Mouse (Mus musculus) MEL (cell line): Measurements from ENCODE around the gene Tmcc3. TPM values are rescaled to one million over a fixed set of nuclear protein-coding genes. Genes with fewer than 3 reads are reported as not detected.

Experiments
- DNase-seq: peaks from one replicate; pipeline ENCODE4 v3.0.0; 2011; ENCODE audit warnings: low read depth, low spot score
- H3K27ac ChIP-seq: 2 replicates; pipeline ENCODE4 v1.5.1; 2012; ENCODE audit warnings: low read depth, mild to moderate bottlenecking, control low read depth, low read length, moderate library complexity; ENCODE audit not compliant: control insufficient read depth
- H3K27me3 ChIP-seq, 2 experiments: fragments of 150-350 bp in 1 of 2; sonication (generic) in 1 of 2; 2 replicates each; pipeline ENCODE4 v1.6.1; 2012; ENCODE audit warnings: low read length in 2 of 2, mild to moderate bottlenecking in 2 of 2, improper control_type of control experiment in 1 of 2, moderate library complexity in 1 of 2; ENCODE audit not compliant: insufficient read depth in 2 of 2, control insufficient read depth in 1 of 2
- H3K36me3 ChIP-seq, 2 experiments: 2 replicates each; pipeline ENCODE4 v1.6.1; 2012 to 2014; ENCODE audit warnings: low read length in 2 of 2, improper control_type of control experiment in 1 of 2, inconsistent platforms in 1 of 2, mild to moderate bottlenecking in 1 of 2; ENCODE audit not compliant: insufficient read depth in 2 of 2, control insufficient read depth in 1 of 2
- H3K4me1 ChIP-seq, 2 experiments: fragments of 150-350 bp in 1 of 2; sonication (generic) in 1 of 2; 2 replicates each; pipeline ENCODE4 v1.6.1; 2012; ENCODE audit warnings: low read length in 2 of 2, improper control_type of control experiment in 1 of 2, mild to moderate bottlenecking in 1 of 2; ENCODE audit not compliant: insufficient read depth in 2 of 2, control insufficient read depth in 1 of 2
- H3K4me3 ChIP-seq, 2 experiments: fragments of 150-350 bp in 1 of 2; sonication (generic) in 1 of 2; 2 replicates each; pipeline ENCODE4 v1.5.1; 2012; ENCODE audit warnings: low read depth in 2 of 2, low read length in 2 of 2, mild to moderate bottlenecking in 2 of 2, moderate library complexity in 2 of 2, control low read depth in 1 of 2, improper control_type of control experiment in 1 of 2; ENCODE audit not compliant: control insufficient read depth in 1 of 2, insufficient read depth in 1 of 2
- H3K79me2 ChIP-seq: 2 replicates; pipeline ENCODE4 v1.6.1; 2012; ENCODE audit warnings: mild to moderate bottlenecking, low read length, moderate library complexity; ENCODE audit not compliant: control insufficient read depth, poor library complexity, insufficient read depth
- H3K9ac ChIP-seq: 2 replicates; pipeline ENCODE4 v1.6.1; 2012; ENCODE audit warnings: low read depth, mild to moderate bottlenecking, control low read depth, low read length, moderate library complexity; ENCODE audit not compliant: control insufficient read depth, poor library complexity, severe bottlenecking
- H3K9me3 ChIP-seq: fragments of 150-350 bp; sonication (generic); replicated peaks from 2 replicates; pipeline ENCODE4 v1.6.1; 2012; ENCODE audit warnings: mild to moderate bottlenecking, low read length, improper control_type of control experiment, moderate library complexity; ENCODE audit not compliant: insufficient read depth
- BHLHE40 ChIP-seq: IDR thresholded peaks from 2 replicates; pipeline ENCODE4 v1.6.1; 2012; ENCODE audit warnings: low read depth, mild to moderate bottlenecking, inconsistent platforms, low read length, improper control_type of control experiment, borderline replicate concordance
- CHD1 ChIP-seq: IDR thresholded peaks from 2 replicates; pipeline ENCODE4 v1.6.1; 2012; ENCODE audit warnings: low read depth, mild to moderate bottlenecking, inconsistent platforms, low read length, improper control_type of control experiment
- CHD2 ChIP-seq: IDR thresholded peaks from 2 replicates; pipeline ENCODE4 v1.6.1; 2011; ENCODE audit warnings: low read length, improper control_type of control experiment
- HCFC1 ChIP-seq: IDR thresholded peaks from 2 replicates; pipeline ENCODE4 v1.6.1; 2012; ENCODE audit warnings: low read depth, mild to moderate bottlenecking, inconsistent platforms, low read length, improper control_type of control experiment, moderate library complexity
- MAX ChIP-seq: IDR thresholded peaks from 2 replicates; pipeline ENCODE4 v1.6.1; 2011; ENCODE audit warnings: low read length, improper control_type of control experiment
- MAZ ChIP-seq: IDR thresholded peaks from 2 replicates; pipeline ENCODE4 v1.6.1; 2012; ENCODE audit warnings: low read depth, mild to moderate bottlenecking, inconsistent platforms, low read length, improper control_type of control experiment
- MEF2A ChIP-seq: IDR thresholded peaks from 2 replicates; pipeline ENCODE4 v1.6.1; 2014; ENCODE audit warnings: low read depth, mild to moderate bottlenecking, inconsistent platforms, low read length, improper control_type of control experiment; ENCODE audit not compliant: poor library complexity, insufficient replicate concordance, severe bottlenecking; ENCODE audit errors: extremely low read depth
- NELFE ChIP-seq: IDR thresholded peaks from 2 replicates; pipeline ENCODE4 v1.6.1; 2011; ENCODE audit warnings: low read depth, low read length, improper control_type of control experiment
- POLR2A ChIP-seq, 2 experiments: IDR thresholded peaks; 2 replicates each; pipeline ENCODE4 v1.6.1; 2011 to 2012; ENCODE audit warnings: low read length in 2 of 2, mild to moderate bottlenecking in 2 of 2, control low read depth in 1 of 2, improper control_type of control experiment in 1 of 2, low read depth in 1 of 2, moderate library complexity in 1 of 2; ENCODE audit not compliant: control insufficient read depth in 1 of 2, insufficient read depth in 1 of 2, poor library complexity in 1 of 2
- polyA plus RNA-seq, 2 experiments: library from polyadenylated mRNA; stranded (reverse) in 1 of 2; unstranded in 1 of 2; fragments of >175 nt in 1 of 2; fragments of >200 nt in 1 of 2; gene quantifications; 2 replicates each; pipeline versions ENCODE4 v1.2.1 to v1.2.4; 2012; ENCODE audit warnings: low replicate concordance in 2 of 2, low read depth in 1 of 2; ENCODE audit not compliant: insufficient read length in 2 of 2, insufficient read depth in 1 of 2, missing spikeins in 1 of 2
- total RNA-seq: library from RNA; depleted of rRNA; stranded (reverse); fragments of 300-350 nt; gene quantifications from 2 replicates; pipeline ENCODE4 v1.2.3, GENCODE M21; 2012

Gene Tmcc3
- total and polyA plus RNA-seq, 3 experiments = 1.3 to 2.6 TPM; not detected in 1

GRCm38 (mm10) chr10:94611969-94612440 lies 300.3 kb downstream of the Tmcc3 start:
- Histone ChIP-seq H3K9me3 (no peaks in the 10 kb centered on the region), H3K9ac (no peak overlapping the region), H3K4me3 (no peak overlapping the region), H3K27me3 (peaks cover 0 to 4% of the 10 kb centered on the region in 2 experiments; a peak in 3 of 4 replicates), H3K4me1 (no peaks in the 10 kb centered on the region), H3K79me2 (no peaks in the 10 kb centered on the region), H3K27ac (no peak overlapping the region)
- DNase-seq = no peak
- TF ChIP-seq HCFC1 = no peak
- no peak for TF ChIP-seq MAZ
- TF ChIP-seq CHD2 = no peak
- TF ChIP-seq BHLHE40 = no peak
- TF ChIP-seq, all 39 proteins: peak for 0
- no peaks in the 10 kb centered on the region for H3K36me3 ChIP-seq

DNA sequence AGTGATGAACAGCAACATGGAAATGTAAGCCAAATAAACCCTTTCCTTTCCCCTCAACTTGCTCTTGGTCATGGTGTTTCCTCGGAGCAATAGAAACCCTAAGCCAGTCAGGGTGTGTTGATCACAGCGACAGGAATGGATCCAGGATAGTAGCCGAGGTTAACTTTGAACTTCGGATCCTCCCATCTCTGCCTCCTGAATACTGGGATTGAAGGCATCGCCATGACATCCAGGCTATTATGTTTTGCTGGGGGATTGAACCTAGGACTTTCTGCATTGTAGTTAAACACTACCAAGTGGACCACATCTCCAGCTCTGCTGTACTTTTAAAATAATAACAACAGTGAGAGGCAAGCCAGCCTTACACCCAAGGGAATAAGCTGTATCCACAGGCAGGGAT lies 307.8 kb downstream of the Tmcc3 start:
- no peaks in the 10 kb centered on the region for H3K4me1 ChIP-seq
- peaks cover 0 to 4% of the 10 kb centered on the region in 2 experiments; a peak in 2 of 4 replicates for H3K27me3 ChIP-seq
- TF ChIP-seq MAX = no peak
- no peak for DNase-seq
- H3K36me3 ChIP-seq = no peaks in the 10 kb centered on the region
- no peak overlapping the region for H3K4me3 ChIP-seq
- H3K27ac ChIP-seq = no peak overlapping the region
- no peaks in the 10 kb centered on the region for H3K79me2 ChIP-seq
- H3K9ac ChIP-seq = no peak overlapping the region
- no peaks in the 10 kb centered on the region for H3K9me3 ChIP-seq

GRCm38 (mm10) chr10:94620561-94620960 lies 308.8 kb downstream of the Tmcc3 start:
- no peaks in the 10 kb centered on the region for H3K4me1 ChIP-seq
- H3K4me3 ChIP-seq = no peak overlapping the region
- no peak for DNase-seq
- no peak overlapping the region for H3K27ac ChIP-seq
- TF ChIP-seq CHD1 = no peak
- TF ChIP-seq MEF2A = no peak
- TF ChIP-seq NELFE = no peak
- no peak for TF ChIP-seq POLR2A (IDR thresholded peaks at IDR 0.05; ENCODE audit: control insufficient read depth in 1 of 2, insufficient read depth in 1 of 2, low read depth in 1 of 2, low read length in 2 of 2, poor library complexity in 1 of 2)
- H3K9me3 ChIP-seq = no peaks in the 10 kb centered on the region
- peaks cover 0 to 3% of the 10 kb centered on the region in 2 experiments; a peak in 1 of 4 replicates for H3K27me3 ChIP-seq
- H3K36me3 ChIP-seq = no peaks in the 10 kb centered on the region
- no peak overlapping the region for H3K9ac ChIP-seq
- H3K79me2 ChIP-seq = no peaks in the 10 kb centered on the region
